Mouse (Mus musculus) myocyte (in vitro differentiated cells): Measurements from ENCODE around the gene Ten1.

Experiments used
- CEBPB ChIP-seq: IDR thresholded peaks from 2 replicates; pipeline ENCODE4 v1.6.1; 2011; ENCODE audit warnings: mild to moderate bottlenecking, moderate library complexity; ENCODE audit not compliant: poor library complexity, insufficient read depth, severe bottlenecking
- E2F4 ChIP-seq: IDR thresholded peaks from one replicate; pipeline ENCODE4 v1.6.1; 2011; ENCODE audit warnings: mild to moderate bottlenecking, control low read depth, moderate library complexity; ENCODE audit not compliant: insufficient read depth
- MAX ChIP-seq: IDR thresholded peaks from one replicate; pipeline ENCODE4 v1.6.1; 2011; ENCODE audit warnings: low read depth, mild to moderate bottlenecking, control low read depth
- MYOD1 ChIP-seq, 3 experiments: IDR thresholded peaks; one replicate each; pipeline ENCODE4 v1.6.1; 2011; ENCODE audit warnings: control low read depth in 2 of 3, low read depth in 2 of 3, mild to moderate bottlenecking in 2 of 3, moderate library complexity in 1 of 3; ENCODE audit not compliant: insufficient read length in 2 of 3, control insufficient read depth in 1 of 3
- POLR2A ChIP-seq: IDR thresholded peaks from one replicate; pipeline ENCODE4 v1.6.1; 2011; ENCODE audit warnings: low read depth, mild to moderate bottlenecking, control low read depth, moderate library complexity; ENCODE audit not compliant: insufficient read length
- POLR2AphosphoS2 ChIP-seq: IDR thresholded peaks from one replicate; pipeline ENCODE4 v1.6.1; 2011; ENCODE audit warnings: low read depth, control low read depth; ENCODE audit not compliant: insufficient read length
- TCF3 ChIP-seq: IDR thresholded peaks from one replicate; pipeline ENCODE4 v1.6.1; 2011; ENCODE audit warnings: low read depth, control low read depth; ENCODE audit not compliant: insufficient read length
- USF1 ChIP-seq: IDR thresholded peaks from one replicate; pipeline ENCODE4 v1.6.1; 2011; ENCODE audit warnings: low read depth, mild to moderate bottlenecking, control low read depth, moderate library complexity

GRCm38 (mm10) chr11:116176010-116176409 lies 22.6 kb upstream of the Ten1 start:
- TF ChIP-seq POLR2A (no peak), USF1 (no peak), TCF3 (no peak), MAX (no peak), E2F4 (no peak), MYOD1 (IDR thresholded peaks at IDR 0.05; ENCODE audit: control insufficient read depth in 1 of 3, insufficient read length in 2 of 3, low read depth in 2 of 3) (no peak), POLR2AphosphoS2 (no peak), CEBPB (no peak)
